Mouse (Mus musculus): ENCODE results near the gene Fhl3.

Gene Fhl3

GRCm38 (mm10) chr4:124755526-124755925, 55.0 kb downstream of the Fhl3 start:
- no peak for DNase-seq (ENCODE audit: low spot score in 2 of 2)

All from frontal cortex, postnatal 25 days (tissue).